Mouse (Mus musculus) left cerebral cortex, postnatal 14 days (tissue): ENCODE results near the gene Adgrg3. TPM values are rescaled to one million over a fixed set of nuclear protein-coding genes. Genes with fewer than 3 reads are reported as not detected.
A peak's percentile ranks its signal among the peaks of the same experiment; 100 is the strongest.

ENCODE experiments used
- DNase-seq, 2 experiments: peaks; one replicate each; pipeline ENCODE4 v3.0.0; 2021 to 2022; ENCODE audit warnings: low spot score in 2 of 2, mixed read lengths in 1 of 2
- intact Hi-C: fragments of 180-260 bp; cut with DNase I; formaldehyde crosslinking; loops from one replicate; pipeline ENCODE4 v1.15.1; 2025
- long read RNA-seq, 2 experiments: library from polyadenylated mRNA; stranded (forward); transcript quantifications; one replicate each; pipeline ENCODE4 v2.0.0; 2021
- total RNA-seq, 2 experiments: library from RNA; stranded (reverse); gene quantifications; 2 replicates each; pipeline ENCODE4 v1.2.3; 2021

Gene Adgrg3
- under 1 TPM; 0.68 to 0.89 TPM for total RNA-seq
- long read RNA-seq, experiment 1, partial matches to known transcripts, result 0 of 2 reads
- long read RNA-seq, experiment 1, other reads (novel, unspliced or antisense), result 2 of 2 reads
- long read RNA-seq, experiment 2, result 0 reads

DNA sequence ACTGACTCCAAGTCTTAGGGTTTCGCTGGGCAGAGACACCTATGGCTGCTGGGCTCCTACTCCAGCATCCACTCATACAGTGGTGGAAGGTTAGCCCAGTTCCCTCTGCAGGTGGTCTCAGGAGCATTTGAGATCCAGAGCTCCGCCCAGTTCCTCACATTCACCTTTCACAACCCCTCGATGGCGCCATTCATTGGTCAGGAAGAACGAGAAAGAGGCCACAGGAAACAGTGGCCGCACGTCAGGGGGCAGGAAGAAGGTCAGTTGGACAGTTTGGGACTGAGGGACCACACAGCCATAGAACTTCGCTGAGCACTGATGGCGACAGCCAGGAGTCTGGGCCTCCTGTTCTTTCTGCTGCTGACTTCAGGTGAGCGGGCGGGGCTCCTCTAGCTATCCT, at the start of gene Adgrg3:
Gene Adgrg3 (plus strand): TSS at position 242 of the 400 bp plus-strand sequence.
- intact Hi-C loops, result no loop called here
- no peak for DNase-seq

DNA sequence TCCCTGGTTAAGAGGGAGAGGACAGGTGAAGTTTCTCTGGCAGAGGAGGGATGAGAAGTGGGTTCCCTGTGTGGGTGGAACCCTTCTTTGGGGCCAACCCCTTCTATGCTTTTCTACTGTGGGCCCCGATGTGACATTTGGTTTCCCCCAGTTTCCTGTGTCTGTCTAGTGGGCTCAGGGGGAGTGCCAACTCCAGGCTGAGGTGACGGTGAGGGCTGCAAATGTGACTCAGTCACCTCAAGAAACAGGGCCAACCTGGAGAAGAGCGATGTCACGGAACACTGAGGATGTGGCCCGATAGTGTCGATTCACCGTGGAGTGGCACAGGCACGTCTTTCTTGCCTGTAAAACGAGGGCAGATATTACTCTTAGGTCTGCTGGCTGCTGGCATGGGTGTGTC, 44.2 kb upstream of the Adgrg3 start:
- intact Hi-C loops, result no loop called here
- DNase-seq, result no peak

DNA sequence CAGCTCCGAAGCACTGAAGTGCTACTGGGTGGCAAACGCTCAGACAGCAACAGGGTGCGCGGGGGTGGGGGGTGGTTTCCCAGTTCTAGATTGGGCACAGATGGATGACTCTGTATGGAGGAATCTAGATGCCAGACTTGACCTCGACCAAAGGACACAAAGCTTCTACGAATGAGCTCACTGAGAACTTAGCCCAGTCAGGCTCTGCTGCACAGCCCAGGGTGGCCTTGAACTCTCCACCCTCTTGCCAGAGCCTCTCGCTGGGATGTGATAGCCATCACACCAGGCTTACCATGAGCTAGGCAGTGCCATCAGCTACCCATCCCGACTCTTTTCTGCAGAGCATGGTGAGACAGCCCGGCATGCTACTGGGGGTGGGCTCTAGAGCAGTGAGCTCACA, 43.7 kb upstream of the Adgrg3 start:
- intact Hi-C loops, result no loop called here
- no peak for DNase-seq

DNA sequence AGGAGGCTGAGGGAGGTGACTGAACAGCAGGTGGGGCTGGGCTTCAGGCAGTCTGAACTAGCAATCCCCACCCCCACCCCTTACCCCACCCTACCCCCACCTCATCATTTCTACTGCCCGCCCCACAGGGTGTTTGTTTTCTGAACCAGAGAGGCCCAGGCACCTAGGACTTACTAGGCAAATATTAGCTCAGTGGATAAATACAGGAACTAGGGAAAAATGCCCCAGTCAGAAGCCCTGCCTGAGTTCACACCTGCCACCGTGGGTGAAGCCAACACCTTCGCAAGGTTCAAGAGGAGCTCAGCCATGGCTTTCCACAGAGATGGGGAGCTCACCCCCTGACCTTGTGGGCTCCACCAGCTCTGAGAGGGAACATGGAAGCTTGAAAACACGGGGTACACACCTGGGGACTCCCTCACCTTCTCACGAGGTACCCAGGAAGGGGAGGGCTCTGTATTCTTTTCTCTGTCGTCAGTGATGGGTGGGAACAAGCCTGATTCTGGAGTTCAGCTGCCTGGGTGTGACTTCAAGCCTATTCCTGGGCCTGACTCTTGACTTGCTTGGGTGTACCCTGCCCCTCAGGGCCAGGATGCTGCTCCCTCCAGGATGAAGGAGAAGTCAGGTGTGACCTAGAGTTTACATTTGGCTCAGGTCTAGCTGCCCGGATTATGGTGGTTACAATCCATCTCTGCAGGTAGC, 42.9 kb upstream of the Adgrg3 start, which contains the start of gene Adgrg1:
Gene Adgrg1 (plus strand): TSS at position 285 of the 699 bp plus-strand sequence.
- intact Hi-C loops, result no loop called here
- DNase-seq, result no peak

DNA sequence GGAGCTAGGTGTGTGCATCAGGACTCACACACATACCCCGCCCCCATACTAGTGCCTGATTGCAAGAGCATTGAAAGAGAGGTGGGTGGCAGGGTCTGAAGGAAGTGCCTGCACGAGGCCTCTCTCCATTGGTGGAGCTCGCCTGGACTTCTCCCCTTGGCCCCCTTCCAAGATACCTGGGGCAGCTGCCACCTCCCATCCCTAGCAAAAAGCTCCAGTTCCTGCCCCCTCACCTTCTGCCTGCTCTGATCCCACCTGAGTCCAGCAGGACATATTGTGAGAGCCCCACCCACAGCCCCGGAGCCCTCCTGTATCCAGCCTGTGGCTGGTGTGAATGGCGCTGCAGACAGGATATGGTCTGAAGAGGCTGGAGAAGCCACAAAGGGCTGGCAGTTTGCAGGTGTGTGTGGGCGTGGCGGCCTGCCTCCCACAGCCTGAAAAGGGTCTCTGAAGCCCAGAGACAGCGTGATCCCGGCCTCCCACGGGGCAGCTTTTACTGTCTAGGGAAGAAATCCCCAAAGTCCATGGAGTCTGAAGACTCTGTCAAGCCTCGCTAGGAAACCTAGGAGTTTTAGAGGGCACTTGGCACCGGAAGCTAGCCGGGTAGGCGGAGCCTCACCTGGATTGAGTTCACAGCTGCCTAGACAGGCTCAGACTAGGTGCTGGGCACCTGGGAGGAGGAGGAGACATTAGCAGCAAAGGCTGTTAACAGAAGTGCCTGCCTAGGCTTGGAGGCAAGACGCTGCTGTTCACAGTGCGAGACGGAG, 40.7 kb upstream of the Adgrg3 start:
- intact Hi-C loops, result no loop called here
- no peak for DNase-seq

DNA sequence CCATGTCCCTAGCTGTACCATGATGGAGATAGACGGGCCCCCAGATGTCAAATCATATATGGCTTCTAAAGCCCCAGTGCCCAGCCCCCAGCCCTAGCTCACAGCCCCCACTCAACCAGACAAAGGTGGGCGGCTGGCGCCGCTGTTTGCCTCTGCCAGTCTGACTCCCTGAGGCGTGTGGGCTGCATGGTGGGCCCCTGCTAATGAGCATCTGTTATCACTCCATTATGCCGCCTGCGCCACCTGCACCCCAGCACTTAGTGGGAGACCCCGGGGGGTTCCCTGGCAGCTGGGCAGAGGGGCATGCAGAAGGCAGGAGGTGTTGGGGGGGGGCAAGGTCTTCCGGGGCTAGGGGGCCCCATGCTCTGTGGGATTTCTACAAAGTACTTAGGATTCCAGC, 39.4 kb upstream of the Adgrg3 start:
- DNase-seq, result no peak
- intact Hi-C loops, result no loop called here

DNA sequence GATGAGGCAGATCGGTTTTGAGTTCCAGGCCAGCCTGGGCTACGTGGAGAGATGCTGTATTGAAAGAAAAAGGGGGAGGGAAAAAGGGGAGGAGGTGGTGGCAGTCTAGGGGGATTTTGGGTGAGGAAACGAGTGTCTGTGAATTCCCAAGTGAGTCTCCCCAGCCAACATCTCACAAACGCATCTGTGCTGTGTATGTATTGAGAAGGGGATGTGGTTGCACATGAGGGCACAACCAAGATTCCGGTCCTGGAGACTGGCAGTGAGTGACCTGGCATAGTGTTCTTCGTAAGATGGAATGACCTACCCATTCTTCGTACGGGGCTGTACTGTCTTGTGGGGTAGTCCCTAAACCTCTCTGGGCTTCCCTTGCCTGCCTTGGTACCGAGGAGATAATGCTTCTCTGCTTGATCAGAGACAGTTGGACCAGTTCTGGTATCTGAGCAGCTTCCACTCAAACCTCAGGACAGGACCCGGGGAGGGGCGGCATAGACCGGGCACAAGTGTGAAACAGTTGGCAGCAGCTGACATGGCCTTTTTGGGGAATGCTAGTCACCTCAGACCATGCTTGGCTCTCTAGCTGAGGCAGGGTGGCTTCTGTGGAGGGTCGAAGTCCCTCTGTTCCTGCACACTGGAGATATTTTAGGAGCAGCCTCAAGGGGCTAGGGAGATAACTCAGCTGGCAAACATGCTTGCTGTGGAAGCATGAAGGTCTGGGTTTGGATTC, 38.7 kb upstream of the Adgrg3 start:
- intact Hi-C loops, result no loop called here
- no peak for DNase-seq

DNA sequence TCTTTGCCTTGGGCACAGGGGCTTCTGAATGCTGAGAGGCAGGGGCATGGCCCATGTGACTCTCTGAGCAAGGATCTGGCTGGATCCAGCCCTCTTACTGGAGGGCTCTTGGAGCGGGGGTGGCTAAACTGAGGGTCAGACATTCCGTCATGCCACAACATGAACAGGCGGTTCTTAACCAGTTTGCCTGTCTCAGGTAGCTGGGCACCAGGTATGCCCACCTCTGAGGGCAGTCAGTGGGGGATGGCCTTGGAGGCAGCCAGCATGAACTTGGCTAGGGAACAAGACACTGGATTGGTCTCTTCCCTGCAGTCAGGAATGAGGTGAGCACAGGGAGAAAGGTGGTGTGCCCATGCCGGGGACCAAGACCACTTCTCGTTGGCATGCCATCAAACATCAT, 37.3 kb upstream of the Adgrg3 start:
- DNase-seq, result no peak
- intact Hi-C loops, result no loop called here

DNA sequence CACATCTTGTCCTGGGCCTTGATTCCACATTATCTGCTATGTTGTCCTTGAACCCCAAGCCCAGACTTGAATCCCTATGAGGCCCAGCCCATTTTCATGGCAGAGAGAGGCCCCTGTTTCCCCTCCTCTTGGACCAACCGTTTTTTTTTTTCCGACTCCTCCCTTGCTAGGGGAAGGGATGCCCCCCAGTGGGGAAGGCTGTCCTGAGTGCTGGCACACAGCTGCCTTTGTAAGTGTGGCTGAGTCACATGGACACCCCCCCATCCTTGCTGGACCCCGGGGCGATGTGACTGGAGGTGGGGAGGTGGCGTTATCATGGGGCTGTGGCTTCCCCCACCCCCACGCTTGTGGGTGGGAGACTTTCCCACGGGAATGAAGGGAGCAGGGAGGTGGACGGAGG, 36.5 kb upstream of the Adgrg3 start:
- intact Hi-C loops, result no loop called here
- DNase-seq, result no peak

DNA sequence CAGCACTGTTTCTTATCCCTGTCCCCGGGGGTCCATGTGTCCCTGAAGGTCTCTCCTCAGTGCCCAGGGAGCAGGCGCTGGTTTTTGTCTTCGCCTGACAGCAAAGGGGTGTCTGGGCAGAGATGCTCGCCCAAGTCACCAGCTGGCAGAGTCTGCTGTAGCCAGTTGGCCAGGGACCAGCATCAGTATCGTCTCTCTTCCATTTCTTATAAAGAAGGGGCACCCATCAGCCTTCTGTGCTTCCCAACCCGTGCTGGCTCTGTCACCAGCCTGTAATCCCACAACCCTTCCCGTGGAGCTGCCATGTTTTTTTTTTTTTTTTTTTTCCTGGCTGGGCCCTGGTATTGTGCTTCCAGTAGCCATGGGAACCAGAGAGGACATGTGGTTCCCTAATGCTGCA, 35.6 kb upstream of the Adgrg3 start:
- intact Hi-C loops, result no loop called here
- DNase-seq, result no peak

DNA sequence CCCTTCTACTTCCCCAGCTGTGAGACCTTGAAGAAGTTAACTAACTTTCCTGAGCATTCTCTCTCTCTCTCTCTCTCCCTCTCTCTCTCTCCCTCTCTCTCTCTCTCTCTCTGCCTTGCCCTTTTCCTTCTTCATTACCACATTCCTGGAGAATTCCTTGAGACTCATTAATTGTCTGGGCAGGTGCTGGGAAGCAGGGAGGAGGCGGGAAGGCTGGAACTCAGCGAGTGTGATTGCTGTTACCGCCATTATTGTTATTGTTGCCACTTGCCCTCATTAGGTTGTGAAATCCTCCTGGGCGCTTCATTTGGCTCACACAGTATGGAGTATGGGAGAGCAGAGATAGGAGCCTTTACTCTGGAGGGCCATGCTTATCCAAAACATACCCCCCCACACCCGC, 34.3 kb upstream of the Adgrg3 start:
- intact Hi-C loops, result no loop called here
- no peak for DNase-seq

DNA sequence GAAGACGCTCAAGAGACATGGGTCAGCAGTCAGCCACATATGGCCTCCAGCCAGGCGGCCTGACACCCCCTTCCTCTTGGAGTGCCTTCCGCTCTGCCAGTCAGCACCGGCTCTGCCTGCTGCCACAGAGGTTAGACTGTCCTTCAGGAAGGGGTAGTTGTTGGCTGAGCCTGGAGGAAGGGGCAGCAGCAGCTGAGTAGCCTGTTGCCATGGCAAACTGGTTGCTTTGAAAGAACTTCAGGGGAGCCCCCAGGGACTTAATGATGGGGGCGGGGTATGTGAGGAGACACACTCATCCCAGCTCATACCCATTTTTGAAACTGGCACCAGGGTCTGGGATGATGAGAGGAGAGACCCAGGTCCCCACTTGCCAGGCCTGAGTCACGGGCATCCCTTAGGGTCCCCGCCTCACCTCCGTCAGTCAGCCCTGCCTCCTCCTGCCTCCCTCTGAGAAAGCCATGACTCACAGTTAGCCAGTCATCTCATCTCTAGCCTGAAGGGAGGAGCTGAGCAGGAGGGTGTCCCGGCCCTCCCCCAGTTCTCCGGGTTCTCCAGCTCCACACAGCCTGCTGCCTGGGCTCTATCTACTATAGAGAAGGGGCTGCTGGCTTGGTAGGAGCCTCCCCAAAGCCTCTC, 33.5 kb upstream of the Adgrg3 start:
- intact Hi-C loops, result no loop called here
- peak; percentile 56 to 76 for DNase-seq

DNA sequence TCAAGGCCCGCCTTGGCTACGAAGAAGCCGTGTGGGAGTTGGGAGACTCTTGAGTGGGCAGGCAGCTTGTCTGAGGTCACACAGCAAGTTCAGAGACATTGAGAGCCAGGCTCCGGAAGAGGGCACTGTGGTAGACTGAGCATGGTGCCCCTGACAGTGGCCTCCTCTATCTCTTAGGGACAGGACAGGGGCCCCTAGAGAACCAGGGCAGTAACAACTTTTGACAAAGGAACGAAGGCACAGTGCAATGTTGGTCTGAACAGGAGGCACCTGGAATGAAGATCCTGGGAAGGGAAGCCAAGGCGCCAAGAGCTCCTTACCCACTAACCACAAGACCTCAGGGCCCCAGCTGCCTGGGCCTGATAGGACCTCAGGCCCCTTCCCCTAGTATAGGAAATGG, 32.5 kb upstream of the Adgrg3 start:
- no peak for DNase-seq
- intact Hi-C loops, result no loop called here

DNA sequence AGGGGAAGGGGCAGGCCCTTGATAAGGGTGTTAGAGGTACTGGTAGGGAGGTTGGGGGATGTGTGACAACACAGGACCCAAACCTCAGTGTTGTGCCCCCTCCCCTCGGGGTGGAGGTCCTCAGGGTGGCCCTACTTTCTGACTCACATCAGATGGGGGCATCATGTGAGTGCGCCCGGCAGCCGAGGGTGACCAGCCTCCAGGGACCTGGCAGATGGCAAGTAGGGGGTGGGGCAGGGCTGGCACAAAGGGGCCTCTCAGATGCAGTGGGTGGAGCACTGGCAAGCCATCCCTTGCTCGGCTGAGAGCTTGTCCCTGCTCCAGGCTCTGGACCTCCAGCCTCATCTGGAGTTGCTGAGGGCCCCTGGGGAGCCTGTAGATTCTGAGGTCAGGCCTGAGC, 30.8 kb upstream of the Adgrg3 start:
- peak; percentile 41 to 70 for DNase-seq
- intact Hi-C loops, result no loop called here

DNA sequence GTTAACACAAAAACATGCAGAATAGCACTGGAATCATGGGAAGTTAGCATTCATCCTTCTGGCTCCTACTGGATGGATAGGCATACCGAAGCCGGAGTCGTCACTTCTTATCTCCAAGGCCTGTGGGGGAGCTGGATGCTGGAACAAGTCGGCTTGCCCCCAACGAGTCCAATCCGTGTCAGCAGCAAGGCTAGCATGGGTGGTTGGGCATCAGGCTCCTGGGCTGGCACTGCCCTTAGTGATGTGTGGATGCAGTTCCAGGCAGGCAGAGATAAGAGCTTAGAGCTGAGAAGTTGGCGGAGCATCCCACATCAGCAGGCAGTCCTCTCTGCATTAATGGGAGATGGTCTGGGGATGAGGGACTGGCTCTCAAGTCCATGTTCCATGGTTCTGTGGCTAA, 29.9 kb upstream of the Adgrg3 start:
- DNase-seq, result no peak
- intact Hi-C loops, result no loop called here

DNA sequence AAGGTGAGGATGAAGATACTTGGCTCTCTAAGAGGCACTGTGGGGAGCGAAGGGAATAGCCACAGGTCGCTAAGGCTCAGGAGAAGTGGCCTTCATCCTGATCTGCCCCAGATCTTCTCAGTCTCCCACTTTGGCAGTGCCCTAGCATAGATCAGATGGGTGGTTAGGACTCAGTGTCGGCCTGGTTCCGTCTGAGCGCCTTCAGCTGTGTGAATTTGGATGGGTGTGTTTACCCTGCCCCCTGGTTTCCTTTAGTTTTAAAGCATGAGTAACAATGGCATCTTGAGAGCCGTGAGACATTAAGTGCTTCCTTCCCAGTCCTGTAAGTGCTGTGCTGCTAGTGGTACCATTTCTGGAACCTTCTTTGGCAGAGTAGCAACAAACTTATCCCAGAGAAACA, 28.9 kb upstream of the Adgrg3 start:
- intact Hi-C loops, result no loop called here
- no peak for DNase-seq

DNA sequence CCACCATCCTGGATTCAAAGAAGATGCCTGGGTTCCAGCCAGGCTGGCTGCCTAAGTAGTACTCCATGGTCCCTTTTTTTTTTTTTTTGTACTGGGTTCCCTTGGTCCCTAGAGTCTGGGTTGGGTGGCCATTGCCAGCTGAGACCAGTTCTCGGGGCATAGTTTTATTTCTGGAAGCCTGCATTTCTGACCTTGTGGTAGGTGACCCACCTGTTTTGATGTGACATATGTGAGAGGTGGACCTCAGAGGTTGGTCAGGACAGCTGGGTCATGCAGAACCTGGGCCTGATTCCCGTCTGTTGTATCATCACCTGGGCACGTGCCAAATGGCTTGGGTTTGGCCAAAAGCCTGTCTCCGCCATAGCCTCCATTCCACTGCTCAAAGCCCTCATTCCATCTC, 27.8 kb upstream of the Adgrg3 start:
- DNase-seq, result no peak
- intact Hi-C loops, result no loop called here

DNA sequence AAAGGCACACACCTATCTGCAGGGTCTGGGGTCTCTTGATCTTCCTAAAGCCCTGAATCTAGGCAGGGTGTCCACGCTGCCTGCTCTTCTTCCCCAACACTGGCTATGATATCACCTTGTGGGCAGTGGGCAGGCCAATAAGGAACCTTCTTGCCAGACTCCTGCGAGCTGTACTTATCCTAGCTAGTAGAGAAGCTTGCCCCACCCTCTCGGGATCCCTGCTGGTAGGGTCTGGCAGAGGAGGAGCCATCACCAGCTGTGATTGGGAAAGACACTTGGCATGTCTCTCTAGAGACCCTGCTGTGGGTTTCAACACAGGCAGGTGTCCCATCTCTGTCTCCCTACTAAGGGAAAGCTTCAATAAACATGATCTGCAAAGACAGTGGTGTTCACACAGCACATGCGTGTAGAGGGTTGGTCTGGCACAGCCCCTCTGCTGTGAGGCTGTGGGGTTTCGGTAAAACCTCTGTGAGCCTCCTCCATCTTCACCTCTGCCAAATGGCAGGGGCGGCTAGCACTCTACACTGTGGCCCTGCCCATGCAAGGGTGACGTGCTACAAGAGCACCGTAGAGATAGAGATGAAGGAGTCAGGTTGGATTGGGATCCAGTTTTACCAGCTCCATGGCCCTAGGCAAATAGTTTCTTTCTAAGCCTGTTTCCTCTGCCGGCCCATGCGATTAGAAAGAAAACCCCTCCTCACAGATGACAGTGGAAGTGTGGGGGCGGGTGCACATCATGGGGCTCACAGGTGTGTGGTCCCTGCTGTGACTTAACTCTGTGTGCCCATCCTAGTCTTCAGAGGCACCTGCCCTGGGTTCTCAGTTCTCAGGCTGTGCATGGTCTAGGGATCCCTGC, 26.7 kb upstream of the Adgrg3 start:
- intact Hi-C loops, result no loop called here
- DNase-seq, result no peak

DNA sequence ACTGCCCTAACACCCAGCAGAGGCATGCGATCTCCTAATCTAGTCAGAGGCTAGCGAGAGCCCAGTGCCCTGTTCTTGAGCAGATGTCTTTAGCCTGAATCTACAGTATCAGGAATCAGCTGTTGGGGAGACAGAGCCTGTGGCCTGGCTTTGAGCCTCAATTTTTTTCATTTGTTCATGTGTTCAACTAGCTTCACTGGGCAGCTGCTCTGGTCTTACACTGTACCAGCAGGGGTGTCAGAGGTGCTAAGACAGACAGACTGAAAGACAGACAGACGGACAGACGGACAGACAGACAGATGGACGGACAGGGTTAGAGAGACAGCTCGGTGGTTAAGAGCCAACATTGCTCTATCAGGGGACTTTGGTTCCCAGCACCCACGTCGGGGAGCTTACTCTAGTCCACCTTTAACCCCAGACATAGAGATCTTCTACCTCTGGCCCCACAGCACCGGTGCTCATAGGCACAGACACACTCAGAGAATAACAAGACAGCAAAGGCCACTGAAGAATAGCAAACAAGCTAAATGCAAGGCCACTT, 26.0 kb upstream of the Adgrg3 start:
- DNase-seq, result no peak
- intact Hi-C loops, result no loop called here
